Mouse (Mus musculus) common myeloid progenitor, adult 5-6 weeks (primary cell): ENCODE measurements around the gene Icosl. TPM values are rescaled to one million over a fixed set of nuclear protein-coding genes. Genes with fewer than 3 reads are reported as not detected.
A peak's percentile ranks its signal among the peaks of the same experiment; 100 is the strongest.
"Not testable (repeated sequence)": the region's sequence is repeated elsewhere in the genome, so short reads cannot be mapped to it uniquely, and the experiment has no call there.

Experiments used
- ATAC-seq: replicated peaks from 2 replicates; pipeline ENCODE4 v1.8.0; 2016; ENCODE audit warnings: low read depth, mild to moderate bottlenecking, moderate TSS enrichment, inconsistent platforms; ENCODE audit not compliant: poor library complexity, severe bottlenecking
- total RNA-seq: library from RNA; stranded (forward); fragments of 200-1000, 187-1606 nt; gene quantifications from 2 replicates; pipeline ENCODE4 v1.2.3, GENCODE M21; 2017

The Icosl gene
- 0.73 and 1.0 TPM in 2 replicates for total RNA-seq

DNA sequence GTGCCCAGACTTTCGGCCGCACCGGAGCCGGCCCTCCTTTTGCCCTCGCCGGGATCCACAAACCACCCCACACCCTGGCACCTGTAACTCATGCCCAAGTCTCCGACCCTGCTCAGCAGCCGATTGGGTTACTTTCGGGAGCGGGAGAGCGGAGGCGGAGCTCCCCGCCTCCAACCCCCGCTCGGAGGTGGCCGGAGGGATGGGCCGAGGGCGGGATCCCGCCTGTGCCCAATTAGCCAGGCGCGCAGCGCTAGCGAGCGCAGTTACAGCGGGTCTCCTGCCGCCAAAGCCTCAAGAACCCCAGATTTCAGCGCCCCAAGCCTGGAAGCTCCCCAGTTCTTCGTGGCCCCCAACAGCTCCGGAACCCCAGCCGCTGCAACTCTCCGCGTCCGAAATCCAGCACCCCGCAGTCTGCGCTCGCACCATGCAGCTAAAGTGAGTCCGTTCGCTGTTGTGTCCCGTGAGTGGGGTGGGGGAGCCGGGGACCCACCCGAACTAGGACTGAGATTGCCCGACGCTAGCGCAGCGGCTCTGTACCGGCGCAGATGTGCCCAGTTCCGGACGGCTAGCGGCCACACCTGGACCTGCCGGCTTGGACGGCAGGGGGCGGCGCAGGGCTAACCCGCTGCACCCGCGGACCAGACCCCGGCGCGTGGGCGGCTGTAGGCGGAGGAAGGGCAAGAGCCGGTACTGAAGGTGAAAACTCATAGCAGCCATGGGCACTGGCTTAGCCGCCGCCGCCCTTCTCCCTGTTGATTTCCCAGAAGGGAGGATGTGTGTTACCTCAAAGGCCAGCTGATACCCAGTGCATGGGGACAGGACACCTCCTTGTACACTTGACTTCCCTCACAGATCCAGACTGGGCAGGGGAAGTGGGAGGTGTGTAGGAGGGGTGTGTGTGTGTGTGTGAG, at the start of gene Icosl:
Gene Icosl, plus strand, starts transcription at position 202 of the 911 bp plus-strand sequence.
- ATAC-seq: peak; percentile 85

DNA sequence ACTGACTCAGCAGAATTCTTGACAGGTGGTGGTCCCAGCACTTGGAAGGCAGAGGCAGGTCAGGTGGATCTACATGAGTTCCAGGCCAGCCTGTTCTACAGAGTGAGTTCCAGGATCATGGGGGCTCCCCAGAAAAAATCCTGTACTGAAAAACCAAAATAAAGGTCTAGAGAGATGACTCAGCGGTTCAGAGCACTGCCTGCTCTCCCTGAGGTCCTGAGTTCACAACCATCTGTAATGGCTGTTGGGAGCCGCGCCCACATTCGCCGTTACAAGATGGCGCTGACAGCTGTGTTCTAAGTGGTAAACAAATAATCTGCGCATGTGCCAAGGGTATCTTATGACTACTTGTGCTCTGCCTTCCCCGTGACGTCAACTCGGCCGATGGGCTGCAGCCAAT, 49.1 kb upstream of the Icosl start:
- ATAC-seq: not testable (repeated sequence)

DNA sequence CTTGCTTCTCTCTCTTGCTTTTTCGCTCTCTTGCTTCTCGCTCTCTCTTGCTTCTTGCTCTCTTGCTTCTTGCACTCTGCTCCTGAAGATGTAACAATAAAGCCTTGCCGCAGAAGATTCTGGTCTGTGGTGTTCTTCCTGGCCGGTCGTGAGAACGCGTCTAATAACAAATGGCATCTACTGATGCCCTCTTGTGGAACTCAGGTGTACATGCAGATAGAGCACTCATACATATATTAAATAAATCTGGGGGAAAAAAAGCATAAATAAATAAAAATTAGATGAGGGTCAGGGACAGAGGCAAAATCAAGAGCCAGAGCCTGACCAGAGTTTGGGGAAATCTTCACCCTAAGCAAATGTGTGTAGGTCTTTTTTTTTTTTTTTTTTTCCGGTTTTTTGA, 43.6 kb upstream of the Icosl start:
- 0 out of 2 replicates have a peak, but pooled peaks have one; percentile 63 for ATAC-seq

DNA sequence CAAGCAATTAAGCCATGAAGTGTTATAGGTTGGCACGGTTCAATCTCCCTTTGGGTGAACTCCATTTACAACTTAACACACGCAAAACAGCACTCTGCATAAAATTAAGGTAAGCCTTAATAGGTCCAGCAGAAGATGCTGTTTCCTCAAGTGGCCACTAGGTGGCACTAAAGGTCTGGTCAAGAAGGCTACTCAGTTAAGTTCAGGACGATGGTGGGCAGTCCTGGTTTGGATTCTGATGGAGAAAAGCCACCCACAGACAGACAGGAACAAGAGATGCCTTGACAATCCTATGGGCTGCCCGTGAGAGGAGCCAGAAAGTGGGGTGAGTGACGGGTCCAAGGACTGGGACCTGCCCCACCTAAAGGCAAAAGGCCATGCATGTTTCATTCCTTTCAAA, 41.0 kb upstream of the Icosl start:
- peak; percentile 91 for ATAC-seq

DNA sequence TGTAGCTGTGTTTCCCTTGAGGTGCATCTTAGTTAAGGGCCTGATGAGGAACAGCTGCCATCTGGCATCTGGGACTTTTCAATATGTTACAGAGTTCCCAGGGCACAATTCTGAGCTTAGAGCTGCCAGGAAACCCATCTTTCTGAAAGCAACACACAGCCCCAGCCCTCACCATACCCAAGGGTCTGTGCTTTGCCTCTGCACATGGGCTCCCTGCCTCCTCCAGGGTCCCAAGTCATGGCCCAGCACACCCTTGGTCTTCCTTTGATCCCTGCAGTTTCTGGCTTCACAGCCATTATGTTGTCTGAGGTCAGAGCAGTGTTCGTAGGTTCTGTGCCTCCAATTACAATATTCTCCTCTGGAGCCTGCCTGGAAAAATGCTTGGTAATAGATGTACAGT, 40.0 kb upstream of the Icosl start:
- ATAC-seq: no peak

DNA sequence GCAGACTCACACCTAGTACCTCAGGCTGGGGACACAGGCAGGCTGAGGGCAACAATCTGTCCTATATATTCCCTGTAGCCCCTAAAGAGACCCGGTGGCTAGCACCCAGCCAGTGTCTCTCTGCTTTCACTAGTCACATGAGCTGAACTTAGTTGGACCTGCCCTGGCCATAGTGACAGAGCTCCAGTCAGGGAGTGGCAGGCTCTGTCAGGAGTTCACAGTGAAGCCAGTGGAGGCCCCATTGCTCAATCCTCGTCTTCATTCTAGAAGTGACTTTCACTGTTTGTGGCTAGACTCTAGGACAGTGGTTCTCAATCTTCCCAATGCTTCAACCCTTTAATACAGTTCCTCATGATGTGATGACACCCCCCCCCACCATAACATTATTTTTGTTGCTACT, 37.1 kb upstream of the Icosl start:
- no peak for ATAC-seq

DNA sequence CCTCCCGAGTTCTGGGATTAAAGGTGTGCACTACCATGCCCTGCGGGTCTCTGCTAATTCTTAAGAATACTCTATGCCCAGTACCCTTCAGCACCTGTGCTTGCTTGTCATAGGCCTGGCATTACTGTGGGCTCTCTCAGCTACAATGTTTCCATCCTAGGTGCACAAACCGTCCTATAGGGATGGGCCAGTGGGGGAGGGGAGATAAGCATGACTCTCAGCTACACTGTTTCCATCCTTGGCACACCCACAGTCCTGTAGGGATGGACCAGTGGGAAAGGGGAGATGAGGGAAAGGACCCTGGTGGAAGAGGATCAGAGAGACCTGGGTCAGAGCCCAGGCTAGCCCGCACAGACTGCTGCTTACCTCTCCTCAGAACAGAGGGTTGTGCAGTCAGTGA, 32.0 kb upstream of the Icosl start:
- ATAC-seq: no peak

DNA sequence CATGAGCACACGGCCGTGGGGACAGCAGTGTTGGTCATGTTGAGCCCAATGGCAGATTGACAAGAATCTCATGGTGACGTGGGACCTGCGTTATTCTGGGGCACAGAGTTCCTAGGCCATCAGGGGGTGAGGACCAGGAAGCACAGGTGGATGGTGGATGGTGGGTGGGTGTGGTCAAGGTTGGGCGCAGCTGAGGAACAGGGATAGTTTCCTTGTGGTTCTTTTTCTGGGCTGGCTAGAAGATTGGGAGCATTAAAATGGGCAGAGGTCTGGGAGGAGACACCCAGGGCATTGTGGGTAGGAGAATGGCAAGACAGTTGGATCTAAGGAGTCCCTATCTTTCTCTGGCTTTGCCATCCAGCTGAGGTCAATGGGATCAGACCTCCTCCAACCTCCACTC, 27.5 kb upstream of the Icosl start, which contains the start of gene Dnmt3l:
Gene Dnmt3l, plus strand, starts transcription at position 301 of the 400 bp plus-strand sequence.
- ATAC-seq: no peak

DNA sequence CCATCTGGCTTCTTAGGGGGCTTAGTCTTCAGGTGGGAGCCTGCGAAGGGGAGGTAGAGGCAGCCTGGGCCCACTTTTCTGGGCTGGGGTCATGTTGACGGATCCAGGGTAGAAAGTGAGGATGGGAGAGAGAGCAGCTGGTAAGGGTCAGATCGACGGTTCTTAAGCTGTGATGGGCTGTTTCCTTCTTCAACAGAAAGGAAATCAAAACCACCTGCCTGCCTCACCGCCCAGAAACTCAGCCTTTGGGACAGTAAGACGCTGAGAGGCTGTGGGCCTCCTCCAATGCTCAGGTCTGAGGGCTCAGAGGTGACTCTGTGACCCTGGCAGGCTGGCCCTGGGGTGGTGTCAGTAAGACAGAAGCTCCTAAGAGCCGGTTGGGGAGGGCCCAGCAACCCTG, 27.0 kb upstream of the Icosl start:
- ATAC-seq: no peak

DNA sequence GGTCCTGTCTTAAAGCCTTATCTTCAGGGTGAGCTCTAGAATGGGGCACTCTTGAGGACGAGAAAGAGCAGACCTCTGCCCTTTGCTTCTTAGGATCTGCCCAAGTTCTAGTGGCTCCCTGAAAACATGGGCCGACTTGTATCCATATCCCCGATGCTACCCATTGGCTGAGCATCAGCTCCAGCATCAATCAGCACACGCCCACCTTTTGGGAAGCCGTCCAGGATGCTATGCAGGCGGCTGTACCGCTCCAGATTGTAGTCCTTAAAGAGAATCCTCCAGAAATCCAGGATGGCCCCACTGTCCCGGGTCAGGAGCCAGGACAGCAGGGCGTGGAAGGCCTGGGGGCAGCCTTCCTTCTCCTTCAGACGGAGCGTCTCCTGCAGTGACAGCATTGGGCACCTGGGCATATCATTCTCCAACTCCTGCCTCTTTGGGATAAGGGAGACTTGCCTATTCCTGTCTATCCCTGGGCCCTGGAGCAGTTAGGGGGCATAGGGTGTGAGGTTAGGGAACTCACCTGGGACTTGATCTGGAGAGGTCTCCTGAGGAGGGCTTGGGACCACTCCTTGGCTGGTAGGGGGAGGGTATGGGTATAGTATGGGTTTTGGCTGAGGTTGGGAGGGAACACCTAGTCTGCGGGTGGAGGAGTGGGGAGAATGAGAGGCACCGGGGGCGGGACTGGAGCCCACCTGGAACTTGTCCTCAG, 26.3 kb upstream of the Icosl start:
- ATAC-seq: no peak

DNA sequence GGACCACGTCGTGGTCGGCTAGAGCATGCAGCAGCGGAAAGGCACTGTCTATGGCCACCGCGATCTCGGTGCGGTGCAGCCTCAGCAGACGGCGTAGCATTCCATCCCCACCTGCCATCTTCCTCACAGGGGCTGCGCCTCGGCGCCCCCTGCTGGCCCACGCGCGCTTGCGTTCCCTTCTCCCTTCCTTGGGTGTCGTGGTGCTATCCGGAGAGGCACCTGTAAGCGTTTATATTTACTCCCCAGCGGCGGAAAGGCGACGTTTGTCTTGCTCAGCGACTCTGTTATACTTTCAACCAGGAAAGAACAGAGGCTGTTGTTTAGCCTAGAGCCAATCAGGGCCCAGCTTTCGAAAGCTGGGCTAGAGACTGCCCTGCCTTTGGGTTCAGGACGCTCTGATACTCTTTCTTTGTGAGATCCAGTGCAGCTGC, 25.7 kb upstream of the Icosl start, which contains the start of gene Aire:
Gene Aire, minus strand, starts transcription at position 205 of the 431 bp plus-strand sequence.
- ATAC-seq: peak; percentile 94

DNA sequence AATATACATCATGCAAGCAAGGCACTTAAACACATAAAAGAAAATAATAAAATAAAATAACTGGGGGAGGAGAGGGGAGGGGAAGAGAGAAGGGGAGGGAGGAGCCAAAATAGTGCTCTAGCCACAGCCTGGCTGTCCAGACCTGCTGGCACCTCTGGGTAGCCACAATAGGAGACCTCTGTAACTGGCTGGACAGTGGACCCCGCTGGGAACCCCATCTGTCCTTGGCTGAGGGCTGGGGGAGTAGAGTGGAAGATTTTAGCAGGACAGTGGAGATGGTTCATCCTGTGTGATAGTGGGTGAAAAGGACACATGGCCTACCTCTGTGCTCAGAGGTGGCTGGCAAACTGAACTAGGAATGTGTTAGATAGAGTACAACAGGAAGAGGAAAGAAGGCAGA, 24.6 kb upstream of the Icosl start:
- ATAC-seq: no peak

DNA sequence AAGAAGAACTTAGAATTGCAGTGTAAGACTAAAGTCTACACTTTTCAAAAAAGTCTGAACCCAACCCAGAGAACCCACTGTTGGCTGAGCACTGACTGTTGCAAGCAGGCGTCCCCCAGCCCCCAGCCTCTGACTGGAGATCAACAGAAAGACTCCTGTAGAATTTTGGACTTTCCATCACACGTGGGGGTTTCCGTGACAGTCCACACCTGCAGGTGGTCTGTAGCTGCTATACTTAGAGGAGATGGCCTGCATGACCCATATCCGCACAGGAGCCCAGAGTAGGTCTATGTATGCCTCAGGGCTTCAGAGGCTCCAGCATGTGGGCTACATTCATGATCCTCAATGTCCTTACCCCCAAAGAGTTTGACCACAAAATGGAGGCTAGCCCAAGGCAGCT, 22.7 kb upstream of the Icosl start:
- ATAC-seq: no peak

DNA sequence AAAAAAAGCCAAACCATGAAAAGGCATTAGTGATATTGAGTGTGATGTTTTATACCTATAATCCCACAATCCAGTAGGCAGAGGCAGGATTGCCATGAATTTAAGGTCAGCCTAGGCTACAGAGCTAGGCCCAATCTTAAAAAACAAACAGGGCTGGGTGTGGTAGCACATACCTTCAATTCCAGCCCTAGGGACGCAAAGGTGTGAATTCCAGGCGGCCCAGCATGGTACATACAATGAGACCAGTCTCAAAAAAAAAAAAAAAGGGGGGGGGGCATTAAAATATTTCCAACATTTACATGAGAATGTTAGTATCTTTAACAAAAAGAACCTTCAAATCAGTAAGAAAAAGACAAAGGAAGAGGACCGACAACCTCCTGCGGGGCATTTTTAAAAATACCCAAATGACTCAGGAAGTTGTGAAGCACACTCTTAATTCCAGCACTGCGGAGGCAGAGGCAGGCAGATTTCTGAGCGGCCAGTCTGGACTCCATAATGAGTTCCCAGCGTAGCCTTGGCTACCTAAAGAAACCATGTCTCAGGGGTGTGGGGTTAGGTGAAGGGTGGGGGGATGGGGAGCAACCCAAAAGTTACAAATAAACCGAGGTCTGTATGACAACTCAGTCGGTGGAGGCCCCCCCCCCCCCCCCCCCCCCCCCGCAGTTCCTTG, 20.9 kb upstream of the Icosl start:
- ATAC-seq: no peak

DNA sequence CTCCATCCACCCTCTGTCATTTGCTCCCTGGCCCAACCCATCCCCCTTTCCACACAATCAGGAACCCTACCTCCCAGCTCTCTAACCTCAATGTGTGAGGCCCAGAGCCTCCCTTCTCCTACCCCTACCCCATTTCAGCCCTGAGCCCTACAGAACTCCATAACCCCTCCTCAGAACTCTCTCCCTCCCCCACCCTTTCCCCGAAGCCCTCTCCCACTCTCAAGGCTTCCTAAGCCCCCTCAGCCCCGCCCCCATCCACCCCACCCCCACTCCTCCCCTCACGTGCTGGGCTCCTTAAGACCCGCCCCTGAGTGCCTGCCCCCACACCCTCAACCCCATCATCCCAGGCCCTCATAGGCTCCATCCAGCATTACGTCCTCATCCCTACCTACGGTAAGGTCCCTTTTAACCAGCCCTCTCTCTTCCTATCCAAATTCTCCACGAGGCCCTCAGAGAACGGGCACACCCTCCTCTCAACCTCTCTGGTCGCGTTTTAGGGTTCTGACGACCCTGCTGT, 19.5 kb upstream of the Icosl start:
- ATAC-seq: no peak

DNA sequence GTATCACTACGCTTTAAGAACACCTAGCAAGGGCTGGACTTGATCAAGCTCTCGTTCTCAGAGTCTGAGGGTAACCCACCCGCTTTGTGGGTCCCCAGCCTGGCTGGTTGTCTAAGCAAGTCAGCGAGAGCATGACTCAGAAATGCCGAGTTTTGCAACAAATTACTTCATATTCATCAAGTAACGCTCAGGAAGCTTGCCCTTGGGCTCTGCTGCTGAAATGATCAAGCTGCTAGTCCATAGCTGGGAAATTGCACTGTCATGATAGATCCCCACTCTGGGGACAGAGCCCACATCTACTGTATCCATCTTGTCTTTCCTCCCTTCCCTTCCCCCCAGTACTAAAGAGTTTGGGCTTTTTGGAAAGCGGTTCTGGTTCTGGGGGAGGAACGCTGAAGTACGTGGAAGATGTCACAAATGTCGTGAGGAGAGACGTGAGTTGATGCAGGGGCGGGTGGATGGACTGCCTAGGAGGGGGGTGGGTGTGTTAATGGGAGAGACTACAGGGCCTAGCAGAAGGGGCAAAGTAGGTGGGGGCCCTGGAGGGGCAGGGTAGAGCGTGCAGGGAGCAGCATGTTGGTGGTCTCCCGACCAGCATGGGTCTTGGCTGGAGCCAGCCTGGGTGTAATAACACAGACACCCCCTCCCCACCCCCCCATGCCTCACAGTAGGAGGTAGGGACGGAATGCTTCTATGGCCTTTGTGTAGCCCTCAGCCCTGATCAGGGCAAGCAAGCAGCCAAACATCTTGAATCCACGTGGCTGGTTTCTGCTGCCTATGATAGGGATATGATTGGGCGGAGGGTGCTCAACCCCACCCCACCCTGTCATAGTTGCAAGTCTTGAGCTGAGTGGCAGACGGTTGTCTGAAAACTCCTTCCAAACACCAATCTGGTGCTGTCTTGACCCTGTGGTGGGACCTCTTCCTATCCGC, 14.2 kb upstream of the Icosl start:
- peak; percentile 75 for ATAC-seq

DNA sequence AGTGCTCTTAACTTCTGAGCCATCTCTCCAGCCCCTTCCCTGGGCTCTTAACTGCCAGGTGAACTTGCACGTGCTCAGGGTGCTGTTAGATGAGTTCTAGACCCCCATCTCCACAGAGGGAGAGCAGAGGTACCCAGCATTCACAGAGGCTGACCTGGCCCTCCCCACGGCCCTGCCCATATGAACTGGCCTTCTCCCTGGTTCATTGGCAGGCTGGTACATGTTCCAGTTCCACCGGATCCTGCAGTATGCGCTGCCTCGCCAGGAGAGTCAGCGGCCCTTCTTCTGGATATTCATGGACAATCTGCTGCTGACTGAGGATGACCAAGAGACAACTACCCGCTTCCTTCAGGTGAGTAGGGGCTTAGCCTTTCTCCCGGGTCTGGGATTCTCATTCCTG, 12.0 kb upstream of the Icosl start:
- no peak for ATAC-seq

DNA sequence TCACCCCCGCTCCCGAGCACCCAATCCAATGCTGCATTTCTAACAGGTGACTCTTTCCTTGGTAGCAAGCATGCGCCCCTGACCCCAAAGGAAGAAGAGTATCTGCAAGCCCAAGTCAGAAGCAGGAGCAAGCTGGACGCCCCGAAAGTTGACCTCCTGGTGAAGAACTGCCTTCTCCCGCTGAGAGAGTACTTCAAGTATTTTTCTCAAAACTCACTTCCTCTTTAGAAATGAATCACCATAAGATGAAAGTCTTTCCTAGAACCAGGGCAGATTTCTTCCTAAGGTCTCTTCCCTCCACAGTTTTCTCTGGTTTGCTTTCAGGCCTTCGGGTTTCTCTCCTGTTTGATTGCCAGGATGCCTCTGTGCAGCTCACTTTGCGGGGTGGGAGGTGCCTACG, 6.0 kb upstream of the Icosl start:
- ATAC-seq: 0 out of 2 replicates have a peak, but pooled peaks have one; percentile 52

DNA sequence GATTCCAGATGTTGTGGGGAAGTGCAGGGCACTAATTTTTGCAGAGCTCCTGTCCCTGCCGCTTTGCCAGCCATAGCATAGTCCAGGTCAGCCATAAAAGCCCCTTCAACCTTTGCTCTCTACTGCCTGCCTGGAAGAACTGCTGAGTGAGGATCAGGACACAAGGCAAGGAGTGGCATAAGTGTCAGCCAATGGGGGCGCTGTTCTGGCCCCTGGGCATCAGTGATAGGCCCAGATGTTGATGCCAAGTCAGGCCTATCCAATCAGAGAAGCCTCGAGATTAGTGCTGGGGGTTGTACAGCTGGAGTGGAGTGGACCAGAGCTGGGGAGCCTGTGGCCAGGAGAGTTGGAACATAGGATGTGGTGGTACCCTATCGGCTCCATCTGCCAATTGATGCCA, 1.9 kb upstream of the Icosl start:
- ATAC-seq: peak; percentile 33; the same call in 1 of the 2 replicates
